Mouse (Mus musculus): Measurements from ENCODE around the gene Slc29a2.

DNA sequence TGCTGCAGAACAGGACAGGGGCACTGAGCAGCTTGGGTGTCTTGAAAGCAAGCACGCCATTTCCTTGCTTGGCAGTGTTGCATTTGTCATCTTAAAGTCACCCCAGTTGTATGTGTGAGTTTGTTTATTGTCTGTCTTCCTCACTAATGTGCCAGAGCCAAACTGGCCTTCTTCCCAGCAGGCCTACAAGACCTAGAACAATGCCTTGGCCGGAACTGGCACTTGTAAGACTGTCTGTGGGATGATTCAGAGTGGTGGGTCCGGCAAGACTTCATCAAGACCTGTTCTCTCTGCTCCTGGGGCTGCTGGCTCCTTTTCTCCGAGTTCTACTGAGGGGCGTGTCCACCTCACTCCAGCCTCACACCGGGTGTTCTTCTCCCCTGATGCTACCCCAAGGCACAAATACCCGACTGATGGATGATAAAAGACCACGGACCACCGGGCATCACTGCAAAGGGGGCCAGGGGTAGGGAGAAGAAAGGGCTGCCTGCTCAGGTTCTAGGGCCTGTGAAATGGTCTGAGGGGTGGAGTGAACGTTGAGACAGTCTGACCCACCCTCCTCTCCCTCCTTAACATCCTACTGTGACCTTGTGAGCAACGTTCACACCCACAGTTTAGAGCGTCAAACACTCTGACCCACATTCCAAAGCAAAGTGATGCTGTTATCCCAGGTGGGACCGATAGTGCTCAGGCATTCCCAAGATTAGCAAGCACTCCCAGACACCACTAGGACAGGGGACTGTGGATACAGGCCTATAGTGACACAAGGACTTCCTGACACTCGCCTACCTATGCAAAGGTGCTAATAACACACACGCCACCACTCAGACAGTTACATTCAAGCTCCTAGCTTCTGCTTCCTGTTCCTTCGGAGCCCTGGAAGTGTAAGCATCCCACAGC is 34.5 kb downstream of the Slc29a2 start:
- no peak for TF ChIP-seq CTCF (IDR thresholded peaks at IDR 0.05; ENCODE audit: low read depth, low read length)
- peak; percentile 68; the same call in 1 of the 2 replicates for TF ChIP-seq EP300 (IDR thresholded peaks at IDR 0.05; ENCODE audit: insufficient read depth, low read depth, low read length)
